Mouse (Mus musculus) heart, postnatal 0 days (tissue): Measurements from ENCODE around the gene Ppp2ca. TPM values are rescaled to one million over a fixed set of nuclear protein-coding genes. Genes with fewer than 3 reads are reported as not detected.
"Not testable (repeated sequence)": the region's sequence is repeated elsewhere in the genome, so short reads cannot be mapped to it uniquely, and the experiment has no call there.

Source experiments
- ATAC-seq: fragments of 200-750 bp; cut with Nextera tagmentation; 2 replicates; pipeline ENCODE4 v1.8.0; 2017; ENCODE audit warnings: low read depth, moderate number of reproducible peaks, moderate library complexity; ENCODE audit not compliant: insufficient read depth
- DNase-seq: peaks from one replicate; pipeline ENCODE4 v3.0.0-alpha.2; 2016; ENCODE audit warnings: low spot score
- H3K27ac ChIP-seq: fragments of 300-500 bp; sonication (generic); 2 replicates; pipeline ENCODE4 v1.5.1; 2014; ENCODE audit warnings: low read depth, mild to moderate bottlenecking
- H3K27me3 ChIP-seq: fragments of 300-500 bp; sonication (generic); 2 replicates; pipeline ENCODE4 v1.6.1; 2014; ENCODE audit warnings: low read length, mixed read lengths; ENCODE audit not compliant: control insufficient read depth, insufficient read depth
- H3K36me3 ChIP-seq: fragments of 300-500 bp; sonication (generic); replicated peaks from 2 replicates; pipeline ENCODE4 v1.6.1; 2014; ENCODE audit warnings: low read length, mixed read lengths; ENCODE audit not compliant: control insufficient read depth, insufficient read depth
- H3K4me1 ChIP-seq: fragments of 300-500 bp; sonication (generic); 2 replicates; pipeline ENCODE4 v1.6.1; 2014; ENCODE audit warnings: antibody characterized with exemption; ENCODE audit not compliant: control insufficient read depth, insufficient read depth
- H3K4me2 ChIP-seq: fragments of 300-500 bp; sonication (generic); 2 replicates; pipeline ENCODE4 v1.6.1; 2014; ENCODE audit warnings: low read depth, mild to moderate bottlenecking, low read length, moderate library complexity
- H3K4me3 ChIP-seq: fragments of 300-500 bp; sonication (generic); 2 replicates; pipeline ENCODE4 v1.5.1; 2014; ENCODE audit warnings: low read depth, low read length
- H3K9ac ChIP-seq: fragments of 300-500 bp; sonication (generic); replicated peaks from 2 replicates; pipeline ENCODE4 v1.6.1; 2014; ENCODE audit warnings: low read depth, low read length, mixed read lengths
- H3K9me3 ChIP-seq: fragments of 300-500 bp; sonication (generic); replicated peaks from 2 replicates; pipeline ENCODE4 v1.6.1; 2016; ENCODE audit warnings: low read length; ENCODE audit not compliant: control insufficient read depth
- CTCF ChIP-seq: IDR thresholded peaks from 2 replicates; pipeline ENCODE4 v1.5.1; 2016; ENCODE audit warnings: antibody characterized with exemption, control low read depth, low read depth
- EP300 ChIP-seq: IDR thresholded peaks from 2 replicates; pipeline ENCODE4 v1.6.1; 2016; ENCODE audit warnings: antibody characterized with exemption, low read depth
- WGBS: fragments of 180-500 bp; shearing (Covaris S2); extraction: QIAGEN DNeasy Blood & Tissue Kit; methylation state at CpG from one replicate; pipeline ENCODE4 v1.1.7; 2014; 5-methylcytosine and 5-hydroxymethylcytosine counted together
- polyA plus RNA-seq: library from polyadenylated mRNA; unstranded; fragments of >200 nt; fragmentation: Nextera tagmentation; extraction: Ambion mirVana; gene quantifications from 2 replicates; pipeline ENCODE4 v1.2.1, GENCODE M21; 2015
- total RNA-seq: library from RNA; depleted of rRNA; stranded (reverse); fragments of >200 nt; gene quantifications from 2 replicates; pipeline ENCODE4 v1.2.3, GENCODE M21; 2014; ENCODE audit warnings: low replicate concordance

The Ppp2ca gene
- total and polyA plus RNA-seq, 2 experiments from 2014 or later, result 53.3 to 68.0 TPM

GRCm38 (mm10) chr11:52106037-52106436 lies 7.6 kb downstream of the Ppp2ca start:
- Histone ChIP-seq H3K4me3 (no peak overlapping the region), H3K4me1 (peaks cover 50% of the 10 kb centered on the region), H3K9me3 (no peaks in the 10 kb centered on the region), H3K36me3 (no peaks in the 10 kb centered on the region), H3K4me2 (peak overlapping the region; percentile 31; the same call in 1 of the 2 replicates), H3K27me3 (no peaks in the 10 kb centered on the region), H3K27ac (peak overlapping the region; percentile 71), H3K9ac (no peak overlapping the region)
- WGBS, result 72% methylated on average over 2 of the region's 2 CpGs
- TF ChIP-seq EP300 (no peak), CTCF (no peak)
- ATAC-seq (no peak), DNase-seq (no peak)

GRCm38 (mm10) chr11:52106438-52106837 lies 8.0 kb downstream of the Ppp2ca start:
- Histone ChIP-seq H3K4me2 (no peak overlapping the region), H3K27me3 (no peaks in the 10 kb centered on the region), H3K36me3 (no peaks in the 10 kb centered on the region), H3K9ac (0 out of 2 replicates have a peak overlapping the region, but pooled peaks have one; percentile 30), H3K4me1 (peaks cover 46% of the 10 kb centered on the region), H3K4me3 (no peak overlapping the region), H3K27ac (peak overlapping the region; percentile 71), H3K9me3 (no peaks in the 10 kb centered on the region)
- no peak for TF ChIP-seq EP300
- no peak for TF ChIP-seq CTCF
- WGBS, result 85% methylated on average over 1 of the region's 1 CpGs
- ATAC-seq, result no peak
- no peak for DNase-seq

- Histone ChIP-seq H3K27ac (no peak overlapping the region), H3K27me3 (no peaks in the 10 kb centered on the region), H3K9me3 (no peaks in the 10 kb centered on the region), H3K4me2 (no peak overlapping the region), H3K9ac (no peak overlapping the region), H3K4me3 (no peak overlapping the region), H3K36me3 (peaks cover under 1% of the 10 kb centered on the region; the same call in 1 of the 2 replicates), H3K4me1 (peaks cover 26% of the 10 kb centered on the region)
- no peak for ATAC-seq
- TF ChIP-seq EP300 (no peak), CTCF (no peak)
- no peak for DNase-seq
- 84% methylated on average over 5 of the region's 5 CpGs for WGBS
Observed at GRCm38 (mm10) chr11:52108796-52109195, 10.3 kb downstream of the Ppp2ca start.

DNA sequence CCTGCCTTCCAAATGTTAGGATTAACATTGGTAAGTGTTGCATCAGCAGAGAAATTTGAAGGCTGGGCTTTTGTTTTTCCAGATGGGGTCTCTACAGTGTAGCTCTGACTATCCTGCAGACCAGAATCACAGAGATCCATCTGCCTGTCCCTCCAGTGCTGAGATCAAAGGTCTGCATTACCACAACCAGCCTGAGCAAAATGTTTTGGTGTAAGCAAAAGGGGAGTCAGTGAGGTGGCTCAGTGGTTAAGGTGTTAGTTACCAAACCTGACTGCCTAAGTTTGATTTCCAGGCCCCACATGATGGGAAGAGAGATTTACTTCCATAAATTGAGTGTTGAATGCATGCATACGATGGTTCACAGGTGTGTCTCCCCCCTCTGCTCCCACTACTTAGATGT lies 10.9 kb downstream of the Ppp2ca start:
- H3K9me3 ChIP-seq, result no peaks in the 10 kb centered on the region
- ATAC-seq, result no peak
- H3K27ac ChIP-seq, result no peak overlapping the region
- TF ChIP-seq CTCF, result no peak
- TF ChIP-seq EP300, result no peak
- H3K27me3 ChIP-seq, result no peaks in the 10 kb centered on the region
- no peak overlapping the region for H3K9ac ChIP-seq
- peaks cover 21% of the 10 kb centered on the region for H3K4me1 ChIP-seq
- H3K4me3 ChIP-seq, result no peak overlapping the region
- peaks cover 7% of the 10 kb centered on the region for H3K36me3 ChIP-seq
- 70% methylated on average over 1 of the region's 1 CpGs for WGBS
- DNase-seq, result no peak
- H3K4me2 ChIP-seq, result no peak overlapping the region

DNA sequence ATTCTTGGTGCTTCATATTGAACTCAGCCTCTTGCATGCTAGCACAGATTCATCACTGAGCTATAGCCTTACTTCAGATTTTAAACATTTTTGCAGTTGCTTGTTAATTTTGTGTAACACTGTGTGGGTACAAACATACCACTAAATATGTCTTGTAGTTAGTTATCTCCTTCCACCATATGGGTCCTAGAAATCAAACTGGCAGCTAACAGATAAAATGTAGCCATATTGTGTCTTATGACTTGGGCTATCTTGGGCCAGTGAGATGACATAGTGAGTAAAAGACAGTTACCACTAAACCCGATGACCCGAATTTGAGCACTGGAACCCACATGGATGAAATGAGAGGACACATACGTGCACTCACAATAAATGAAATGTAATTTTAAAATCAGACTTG lies 17.0 kb downstream of the Ppp2ca start:
- H3K9ac ChIP-seq, result no peak overlapping the region
- H3K4me3 ChIP-seq, result no peak overlapping the region
- no peak for DNase-seq
- H3K4me2 ChIP-seq, result no peak overlapping the region
- WGBS, result 86% methylated on average over 3 of the region's 3 CpGs
- H3K4me1 ChIP-seq, result no peaks in the 10 kb centered on the region
- H3K9me3 ChIP-seq, result no peaks in the 10 kb centered on the region
- no peak for TF ChIP-seq EP300
- no peak for TF ChIP-seq CTCF
- ATAC-seq, result no peak
- no peak overlapping the region for H3K27ac ChIP-seq
- no peaks in the 10 kb centered on the region for H3K27me3 ChIP-seq
- H3K36me3 ChIP-seq, result peaks cover 65% of the 10 kb centered on the region

DNA sequence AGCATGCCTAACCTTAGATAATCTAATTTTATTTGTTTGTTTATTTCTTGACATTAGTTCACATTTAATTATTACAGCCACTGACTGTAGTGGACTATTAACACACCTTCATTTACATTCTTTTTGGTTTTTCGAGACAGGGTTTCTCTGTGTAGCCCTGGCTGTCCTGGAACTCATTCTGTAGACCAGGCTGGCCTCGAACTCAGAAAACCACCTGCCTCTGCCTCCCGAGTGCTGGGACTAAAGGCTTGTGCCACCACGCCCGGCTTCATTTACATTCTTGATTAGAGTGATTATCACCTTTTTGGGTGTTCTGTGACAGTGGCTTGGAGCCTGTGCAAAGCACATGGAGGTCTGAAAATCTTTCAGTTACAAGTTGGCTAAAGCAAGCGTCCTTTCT lies 17.6 kb downstream of the Ppp2ca start:
- H3K4me3 ChIP-seq, H3K4me2 ChIP-seq, H3K27me3 ChIP-seq, ATAC-seq, DNase-seq, H3K4me1 ChIP-seq, H3K9me3 ChIP-seq, H3K9ac ChIP-seq, H3K27ac ChIP-seq: not testable (repeated sequence)
- peaks cover 70% of the 10 kb centered on the region for H3K36me3 ChIP-seq
- 89% methylated on average over 6 of the region's 6 CpGs for WGBS
